Mouse (Mus musculus) gastrocnemius, postnatal 25 days (tissue): Measurements from ENCODE around the gene Tlk2. TPM values are rescaled to one million over a fixed set of nuclear protein-coding genes. Genes with fewer than 3 reads are reported as not detected.

Experiments
- DNase-seq: peaks from one replicate; pipeline ENCODE4 v3.0.0; 2022
- total RNA-seq, 2 experiments: library from RNA; stranded (reverse); gene quantifications; 1 replicate in 1 of 2; 2 replicates in 1 of 2; pipeline ENCODE4 v1.2.3; 2021

Gene Tlk2
- total RNA-seq, 2 experiments from 2014 or later = 33.8 to 35.8 TPM

- no peak for DNase-seq
Measured at GRCm38 (mm10) chr11:105161411-105161810, 17.2 kb upstream of the Tlk2 start.

GRCm38 (mm10) chr11:105164516-105165510 is 13.8 kb upstream of the Tlk2 start:
- DNase-seq = no peak

GRCm38 (mm10) chr11:105166780-105167179 is 11.8 kb upstream of the Tlk2 start:
- DNase-seq = no peak

GRCm38 (mm10) chr11:105179523-105179922 is 916 bp downstream of the Tlk2 start:
- peak; percentile 16 for DNase-seq

- DNase-seq = peak; percentile 55
Measured at GRCm38 (mm10) chr11:105180471-105181091, 2.0 kb downstream of the Tlk2 start.

GRCm38 (mm10) chr11:105181126-105181637 is 2.6 kb downstream of the Tlk2 start:
- peak; percentile 95 for DNase-seq

- DNase-seq = peak; percentile 50
Measured at GRCm38 (mm10) chr11:105181689-105182460, 3.3 kb downstream of the Tlk2 start.

- DNase-seq = no peak
Measured at GRCm38 (mm10) chr11:105182461-105182855, 3.9 kb downstream of the Tlk2 start.

- DNase-seq = no peak
Measured at GRCm38 (mm10) chr11:105184678-105185077, 6.1 kb downstream of the Tlk2 start.

GRCm38 (mm10) chr11:105192186-105192585 is 13.6 kb downstream of the Tlk2 start:
- DNase-seq = no peak

- DNase-seq = no peak
Measured at GRCm38 (mm10) chr11:105196893-105197662, 18.5 kb downstream of the Tlk2 start.

- no peak for DNase-seq
Measured at GRCm38 (mm10) chr11:105202403-105202802, 23.8 kb downstream of the Tlk2 start.

GRCm38 (mm10) chr11:105210007-105210406 is 31.4 kb downstream of the Tlk2 start:
- DNase-seq = no peak

GRCm38 (mm10) chr11:105214257-105214656 is 35.6 kb downstream of the Tlk2 start:
- DNase-seq = no peak

GRCm38 (mm10) chr11:105217771-105218170 is 39.2 kb downstream of the Tlk2 start:
- no peak for DNase-seq

GRCm38 (mm10) chr11:105234501-105234900 is 55.9 kb downstream of the Tlk2 start:
- DNase-seq = no peak

GRCm38 (mm10) chr11:105240991-105241390 is 62.4 kb downstream of the Tlk2 start:
- no peak for DNase-seq

- no peak for DNase-seq
Measured at GRCm38 (mm10) chr11:105246369-105246768, 67.8 kb downstream of the Tlk2 start.

- no peak for DNase-seq
Measured at GRCm38 (mm10) chr11:105246785-105247184, 68.2 kb downstream of the Tlk2 start.

- no peak for DNase-seq
Measured at GRCm38 (mm10) chr11:105247321-105247720, 68.7 kb downstream of the Tlk2 start.

GRCm38 (mm10) chr11:105259733-105260132 is 81.1 kb downstream of the Tlk2 start:
- no peak for DNase-seq
